ENCODE assay signal across 23 mouse cellular contexts in the genomic region with DNA sequence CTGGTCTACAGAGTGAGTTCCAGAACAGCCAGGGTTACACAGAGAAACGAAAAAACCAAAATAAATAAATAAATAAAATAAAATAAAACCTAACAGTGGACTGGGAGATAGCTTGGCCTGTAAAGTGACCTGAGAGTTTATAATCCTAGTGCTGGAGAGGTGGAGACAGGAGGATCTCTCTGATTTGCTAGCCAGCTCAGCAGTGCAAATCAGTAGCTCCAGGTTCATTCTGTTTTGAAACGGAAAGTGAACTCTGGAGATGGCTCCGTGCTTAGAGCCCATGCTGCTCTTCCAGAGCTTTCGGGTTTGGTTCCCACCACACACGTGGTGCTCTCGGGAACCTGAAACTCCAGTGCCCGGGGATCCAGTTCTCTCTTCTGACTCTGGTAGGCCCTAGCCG. TPM values are rescaled to one million over a fixed set of nuclear protein-coding genes. Genes with fewer than 3 reads are reported as not detected.
A peak's percentile ranks its signal among the peaks of the same experiment; 100 is the strongest.
DNase-seq lines count a peak whose midpoint lies in the region; ATAC-seq and TF ChIP-seq lines count a peak whose summit lies in the region.
"Had no signal": no experiment of that assay in that cellular context is flagged by ENCODE, and none has a peak within 500 bp of the region (broad histone marks: within the 10 kb centered on the region; RNA-seq: fewer than 3 reads in every experiment).

No protein-coding gene starts in this region.

- no peak overlapping the region for H3K4me2 ChIP-seq in heart, embryonic 15.5 days
- H3K4me2 ChIP-seq in liver, postnatal 0 days (ENCODE audit: low read depth, low read length) = no peak overlapping the region
- H3K4me2 ChIP-seq in liver, embryonic 11.5 days = no peak overlapping the region
- H3K4me2 ChIP-seq: embryonic facial prominence, embryonic 13.5 days; embryonic facial prominence, embryonic 15.5 days; forebrain, embryonic 12.5 days had no signal

- TF ChIP-seq CTCF in liver, adult 2 months (IDR thresholded peaks at IDR 0.05; ENCODE audit: low read depth, low read length) = no peak
- no peak for TF ChIP-seq CTCF in liver, postnatal 0 days (IDR thresholded peaks at IDR 0.05; ENCODE audit: low read depth)

- no peak overlapping the region for H3K4me3 ChIP-seq in heart, embryonic 15.5 days
- H3K4me3 ChIP-seq in liver, adult 2 months (ENCODE audit: insufficient read depth, low read depth, low read length) = no peak overlapping the region
- no peak overlapping the region for H3K4me3 ChIP-seq in liver, postnatal 0 days (ENCODE audit: low read depth, low read length)
- no peak overlapping the region for H3K4me3 ChIP-seq in liver, embryonic 11.5 days (ENCODE audit: low read depth, low read length)
- H3K4me3 ChIP-seq: embryonic facial prominence, embryonic 13.5 days; embryonic facial prominence, embryonic 15.5 days; erythroblast, embryonic 14.5 days; forebrain, embryonic 10.5 days; forebrain, embryonic 12.5 days had no signal

- intact Hi-C loops in heart, postnatal 10 days (cut with DNase I) = no loop called here

- peak overlapping the region; percentile 1; the same call in 1 of the 2 replicates for H3K27ac ChIP-seq in heart, embryonic 15.5 days
- peak overlapping the region; percentile 89 for H3K27ac ChIP-seq in liver, adult 2 months (replicated peaks; ENCODE audit: insufficient read depth, low read depth, low read length)
- peak overlapping the region; percentile 83 for H3K27ac ChIP-seq in liver, postnatal 0 days (ENCODE audit: low read depth)
- H3K27ac ChIP-seq in liver, embryonic 11.5 days (ENCODE audit: low read depth, low read length) = no peak overlapping the region
- H3K27ac ChIP-seq: embryonic facial prominence, embryonic 13.5 days; embryonic facial prominence, embryonic 15.5 days; forebrain, embryonic 10.5 days; forebrain, embryonic 12.5 days had no signal

- ATAC-seq in heart, embryonic 15.5 days (replicated peaks; ENCODE audit: insufficient number of reproducible peaks, insufficient read depth, low FRiP score, low read depth) = no peak
- peak; percentile 64 for ATAC-seq in liver, postnatal 0 days
- no peak for ATAC-seq in liver, embryonic 11.5 days (replicated peaks; ENCODE audit: low FRiP score)
- ATAC-seq: forebrain, embryonic 14.5 days had no signal

- H3K79me2 ChIP-seq in liver, adult 2 months (ENCODE audit: control insufficient read depth, insufficient read depth, low read length) = no peaks in the 10 kb centered on the region

- TF ChIP-seq POLR2A in liver, adult 2 months (IDR thresholded peaks at IDR 0.05; ENCODE audit: extremely low read depth, insufficient read depth, low read length) = no peak

- no peak for DNase-seq in heart, postnatal 10 days
- peak; percentile 80 for DNase-seq in liver, adult 2 months (ENCODE audit: extremely low read depth, low read depth, low spot score)
- DNase-seq in liver = no peak
- DNase-seq in liver, postnatal 0 days = no peak
- DNase-seq in liver, embryonic 11.5 days (ENCODE audit: low spot score) = no peak
- DNase-seq: embryo, embryonic 11 days had no signal

- no peak overlapping the region for H3K9ac ChIP-seq in heart, embryonic 15.5 days
- H3K9ac ChIP-seq in liver, adult 2 months (ENCODE audit: low read depth, low read length) = no peak overlapping the region
- H3K9ac ChIP-seq in liver, postnatal 0 days (replicated peaks) = no peak overlapping the region
- no peak overlapping the region for H3K9ac ChIP-seq in liver, embryonic 11.5 days (ENCODE audit: low read depth, low read length)
- H3K9ac ChIP-seq: embryonic facial prominence, embryonic 13.5 days; embryonic facial prominence, embryonic 15.5 days; forebrain, embryonic 12.5 days had no signal

- no peaks in the 10 kb centered on the region for H3K9me3 ChIP-seq in heart, embryonic 15.5 days (replicated peaks)
- no peaks in the 10 kb centered on the region for H3K9me3 ChIP-seq in liver, postnatal 0 days (ENCODE audit: low read length)
- no peaks in the 10 kb centered on the region for H3K9me3 ChIP-seq in liver, embryonic 11.5 days (ENCODE audit: control insufficient read depth, low read length)
- H3K9me3 ChIP-seq: embryonic facial prominence, embryonic 13.5 days; embryonic facial prominence, embryonic 15.5 days; forebrain, embryonic 10.5 days; forebrain, embryonic 12.5 days had no signal

- WGBS in heart, embryonic 15.5 days = 84% methylated on average over 8 of the region's 8 CpGs
- 28% methylated on average over 8 of the region's 8 CpGs for WGBS in liver, adult 2 months
- WGBS in liver, postnatal 0 days (ENCODE audit: insufficient replicate concordance) = 85% methylated on average over 8 of the region's 8 CpGs
- WGBS in liver, embryonic 11.5 days = 90% methylated on average over 8 of the region's 8 CpGs

- no peak for TF ChIP-seq EP300 in liver, postnatal 0 days (IDR thresholded peaks at IDR 0.05; ENCODE audit: low read depth)

- peaks cover 18% of the 10 kb centered on the region for H3K4me1 ChIP-seq in heart, embryonic 15.5 days (replicated peaks)
- H3K4me1 ChIP-seq in liver, adult 2 months (ENCODE audit: control insufficient read depth, insufficient read depth, low read length) = peaks cover 45% of the 10 kb centered on the region
- peaks cover 26% of the 10 kb centered on the region for H3K4me1 ChIP-seq in liver, postnatal 0 days (ENCODE audit: insufficient read depth)
- H3K4me1 ChIP-seq in liver, embryonic 11.5 days (replicated peaks; ENCODE audit: control insufficient read depth, insufficient read depth, low read length) = peaks cover 7% of the 10 kb centered on the region; the same call in 1 of the 2 replicates
- H3K4me1 ChIP-seq: embryonic facial prominence, embryonic 13.5 days; embryonic facial prominence, embryonic 15.5 days; forebrain, embryonic 10.5 days; forebrain, embryonic 12.5 days had no signal

- no peaks in the 10 kb centered on the region for H3K36me3 ChIP-seq in heart, embryonic 15.5 days
- H3K36me3 ChIP-seq in liver, adult 2 months (ENCODE audit: control insufficient read depth, insufficient read depth, low read length) = no peaks in the 10 kb centered on the region
- H3K36me3 ChIP-seq in liver, postnatal 0 days (replicated peaks; ENCODE audit: insufficient read depth, low read length) = no peaks in the 10 kb centered on the region
- H3K36me3 ChIP-seq in liver, embryonic 11.5 days (ENCODE audit: control insufficient read depth, insufficient read depth, low read length) = no peaks in the 10 kb centered on the region
- H3K36me3 ChIP-seq: embryonic facial prominence, embryonic 13.5 days; embryonic facial prominence, embryonic 15.5 days; forebrain, embryonic 10.5 days; forebrain, embryonic 12.5 days had no signal

- H3K27me3 ChIP-seq in heart, embryonic 15.5 days = no peaks in the 10 kb centered on the region
- H3K27me3 ChIP-seq in liver, adult 2 months (ENCODE audit: control insufficient read depth, insufficient read depth, low read length) = no peaks in the 10 kb centered on the region
- H3K27me3 ChIP-seq in liver, postnatal 0 days (ENCODE audit: insufficient read depth, low read length) = no peaks in the 10 kb centered on the region
- peaks cover 4% of the 10 kb centered on the region for H3K27me3 ChIP-seq in liver, embryonic 11.5 days (replicated peaks; ENCODE audit: control insufficient read depth, insufficient read depth, low read length)
- H3K27me3 ChIP-seq: embryonic facial prominence, embryonic 13.5 days; embryonic facial prominence, embryonic 15.5 days had no signal

RNA-seq across cellular contexts. Expression of gene Gm10447, which starts 8.9 kb away (rescaled TPM):
- polyA plus RNA-seq in heart, embryonic 15.5 days (2015; fragmentation: Nextera tagmentation; extraction: Ambion mirVana) = 0.16 TPM in 1 of 2 replicates, not detected in the other
- under 1 TPM in 1 of 2 experiments, not detected in 1; 0.10 TPM for total RNA-seq in heart, postnatal 10 days (2021)
- total RNA-seq in liver, adult 2 months (2014; rRNA removed) = 0.46 and 0.60 TPM in 2 replicates
- 1.3 and 2.5 TPM in 2 replicates for polyA plus RNA-seq in liver, adult 2 months (2012; rRNA removed)
- 0.06 and 0.25 TPM in 2 replicates for polyA plus RNA-seq in liver, postnatal 0 days (2015; fragmentation: Nextera tagmentation; extraction: Ambion mirVana)
- 0.10 TPM in 1 of 2 replicates, not detected in the other for polyA plus RNA-seq in liver, embryonic 11.5 days (2014; fragmentation: Nextera tagmentation; extraction: Ambion mirVana)
- total RNA-seq: adrenal gland, adult 2 months; common myeloid progenitor, adult 5-6 weeks; ES-E14; MEL had no signal
- polyA plus RNA-seq: adrenal gland, adult 2 months; brain, embryonic 14.5 days; C2C12; embryonic facial prominence, embryonic 11.5 days; erythroblast, embryonic 14.5 days; forebrain, embryonic 10.5 days; forebrain, embryonic 14.5 days had no signal

RNA-seq across cellular contexts. Expression of gene Shroom1, which starts 9.0 kb away (rescaled TPM):
- 2.5 and 2.6 TPM in 2 replicates for polyA plus RNA-seq in heart, embryonic 15.5 days (2015; fragmentation: Nextera tagmentation; extraction: Ambion mirVana)
- under 1 TPM; 0.55 to 0.69 TPM for total RNA-seq in heart, postnatal 10 days (2021)
- total RNA-seq in liver, adult 2 months (2014; rRNA removed) = 12.8 and 15.4 TPM in 2 replicates
- polyA plus RNA-seq in liver, adult 2 months (2012; rRNA removed) = 36.6 and 43.4 TPM in 2 replicates
- 5.5 TPM in 2 replicates for polyA plus RNA-seq in liver, postnatal 0 days (2015; fragmentation: Nextera tagmentation; extraction: Ambion mirVana)
- polyA plus RNA-seq in liver, embryonic 11.5 days (2014; fragmentation: Nextera tagmentation; extraction: Ambion mirVana) = 2.6 and 2.7 TPM in 2 replicates
- total RNA-seq: common myeloid progenitor, adult 5-6 weeks; MEL had no signal
- polyA plus RNA-seq: erythroblast, embryonic 14.5 days had no signal

RNA-seq across cellular contexts. Expression of gene Gdf9, which starts 17.2 kb away (rescaled TPM):
- 1.4 TPM in 2 replicates for polyA plus RNA-seq in heart, embryonic 15.5 days (2015; fragmentation: Nextera tagmentation; extraction: Ambion mirVana)
- under 1 TPM; 0.14 to 0.32 TPM for total RNA-seq in heart, postnatal 10 days (2021)
- total RNA-seq in liver, adult 2 months (2014; rRNA removed) = 0.09 and 0.34 TPM in 2 replicates
- polyA plus RNA-seq in liver, adult 2 months (2012; rRNA removed) = 0.21 and 0.47 TPM in 2 replicates
- 0.15 and 0.18 TPM in 2 replicates for polyA plus RNA-seq in liver, postnatal 0 days (2015; fragmentation: Nextera tagmentation; extraction: Ambion mirVana)
- polyA plus RNA-seq in liver, embryonic 11.5 days (2014; fragmentation: Nextera tagmentation; extraction: Ambion mirVana) = 0.30 and 0.89 TPM in 2 replicates
- polyA plus RNA-seq: erythroblast, embryonic 14.5 days had no signal

RNA-seq across cellular contexts. Expression of gene Uqcrq, which starts 17.4 kb away (rescaled TPM):
- polyA plus RNA-seq in heart, embryonic 15.5 days (2015; fragmentation: Nextera tagmentation; extraction: Ambion mirVana) = 1,038 and 1,358 TPM in 2 replicates
- 1,000 to 10,000 TPM; 2,089 to 2,111 TPM for total RNA-seq in heart, postnatal 10 days (2021)
- 256 TPM in 2 replicates for total RNA-seq in liver, adult 2 months (2014; rRNA removed)
- 1,230 and 1,408 TPM in 2 replicates for polyA plus RNA-seq in liver, adult 2 months (2012; rRNA removed)
- polyA plus RNA-seq in liver, postnatal 0 days (2015; fragmentation: Nextera tagmentation; extraction: Ambion mirVana) = 1,453 and 1,461 TPM in 2 replicates
- polyA plus RNA-seq in liver, embryonic 11.5 days (2014; fragmentation: Nextera tagmentation; extraction: Ambion mirVana) = 746 and 848 TPM in 2 replicates

RNA-seq across cellular contexts. Expression of gene Gm9837, which starts 22.3 kb away (rescaled TPM):
- not detected in 2 replicates for polyA plus RNA-seq in heart, embryonic 15.5 days (2015; fragmentation: Nextera tagmentation; extraction: Ambion mirVana)
- not detected for total RNA-seq in heart, postnatal 10 days (2021)
- not detected in 2 replicates for total RNA-seq in liver, adult 2 months (2014; rRNA removed)
- polyA plus RNA-seq in liver, adult 2 months (2012; rRNA removed) = not detected in 2 replicates
- polyA plus RNA-seq in liver, postnatal 0 days (2015; fragmentation: Nextera tagmentation; extraction: Ambion mirVana) = not detected in 2 replicates
- not detected in 2 replicates for polyA plus RNA-seq in liver, embryonic 11.5 days (2014; fragmentation: Nextera tagmentation; extraction: Ambion mirVana)
- total RNA-seq: adrenal gland, adult 2 months; adrenal gland, postnatal 10 days; adrenal gland, postnatal 25 days; adrenal gland, postnatal 4 days; common myeloid progenitor, adult 5-6 weeks; ES-E14; MEL had no signal
- polyA plus RNA-seq: adrenal gland, adult 2 months; brain, embryonic 14.5 days; C2C12; embryonic facial prominence, embryonic 11.5 days; embryonic facial prominence, embryonic 13.5 days; embryonic facial prominence, embryonic 15.5 days; erythroblast, embryonic 14.5 days; forebrain, embryonic 10.5 days; forebrain, embryonic 12.5 days; forebrain, embryonic 14.5 days had no signal
